Mouse (Mus musculus): ENCODE data around the gene Mndal.
"Not testable (repeated sequence)": the region's sequence is repeated elsewhere in the genome, so short reads cannot be mapped to it uniquely, and the experiment has no call there.

DNA sequence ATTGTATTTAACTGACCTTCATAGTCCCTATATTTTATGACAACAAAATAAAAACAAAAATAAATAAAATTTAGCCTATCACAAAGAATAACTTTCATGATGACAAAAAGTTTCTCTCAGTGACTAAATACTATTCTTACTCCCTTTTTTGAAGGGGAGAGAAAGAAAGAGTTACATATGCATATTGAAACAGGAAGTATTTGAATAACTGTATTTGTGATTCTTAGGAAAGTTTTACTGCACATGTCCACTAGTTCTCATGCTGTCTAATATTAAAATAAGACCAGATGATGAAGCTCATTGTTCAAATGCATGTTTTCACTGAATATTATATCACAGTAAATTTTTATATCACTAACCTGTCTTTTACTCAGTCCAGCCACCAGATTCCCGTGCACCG, 769 bp downstream of the Mndal start:
- not testable (repeated sequence) for TF ChIP-seq CTCF, EP300 (IDR thresholded peaks at IDR 0.05; ENCODE audit: low read depth)

Measured in liver, postnatal 0 days (tissue).